Mouse (Mus musculus) midbrain, postnatal 0 days (tissue): Measurements from ENCODE around the gene Mboat7. TPM values are rescaled to one million over a fixed set of nuclear protein-coding genes. Genes with fewer than 3 reads are reported as not detected.
A peak's percentile ranks its signal among the peaks of the same experiment; 100 is the strongest.

ENCODE experiments used
- ATAC-seq: fragments of 200-750 bp; cut with Nextera tagmentation; 2 replicates; pipeline ENCODE4 v1.8.0; 2017; ENCODE audit warnings: moderate number of reproducible peaks, mild to moderate bottlenecking, moderate TSS enrichment, moderate library complexity; ENCODE audit not compliant: low FRiP score
- DNase-seq: peaks from one replicate; pipeline ENCODE4 v3.0.0-alpha.2; 2015; ENCODE audit warnings: low spot score
- H3K27ac ChIP-seq: fragments of 300-500 bp; sonication (generic); 2 replicates; pipeline ENCODE4 v1.5.1; 2014; ENCODE audit warnings: low read depth, mild to moderate bottlenecking, low read length, mixed read lengths
- H3K27me3 ChIP-seq: fragments of 300-500 bp; sonication (generic); 2 replicates; pipeline ENCODE4 v1.6.1; 2014; ENCODE audit warnings: low read length, control low read depth, mixed read lengths; ENCODE audit not compliant: insufficient read depth
- H3K36me3 ChIP-seq: fragments of 300-500 bp; sonication (generic); 2 replicates; pipeline ENCODE4 v1.6.1; 2014; ENCODE audit warnings: low read length, control low read depth, mixed read lengths; ENCODE audit not compliant: insufficient read depth
- H3K4me1 ChIP-seq: fragments of 300-500 bp; sonication (generic); 2 replicates; pipeline ENCODE4 v1.6.1; 2014; ENCODE audit warnings: mild to moderate bottlenecking, control low read depth, antibody characterized with exemption, low read length, mixed read lengths; ENCODE audit not compliant: insufficient read depth
- H3K4me2 ChIP-seq: fragments of 300-500 bp; sonication (generic); 2 replicates; pipeline ENCODE4 v1.6.1; 2014; ENCODE audit warnings: low read depth, mild to moderate bottlenecking, low read length, mixed read lengths; ENCODE audit not compliant: poor library complexity, severe bottlenecking
- H3K4me3 ChIP-seq: fragments of 300-500 bp; sonication (generic); 2 replicates; pipeline ENCODE4 v1.5.1; 2014; ENCODE audit warnings: low read depth, mild to moderate bottlenecking, low read length, moderate library complexity
- H3K9ac ChIP-seq: fragments of 300-500 bp; sonication (generic); replicated peaks from 2 replicates; pipeline ENCODE4 v1.6.1; 2014; ENCODE audit warnings: mild to moderate bottlenecking, low read length, moderate library complexity, mixed read lengths; ENCODE audit not compliant: poor library complexity, severe bottlenecking
- H3K9me3 ChIP-seq: fragments of 300-500 bp; sonication (generic); 2 replicates; pipeline ENCODE4 v1.6.1; 2016; ENCODE audit warnings: low read length, control low read depth
- CTCF ChIP-seq: IDR thresholded peaks from 2 replicates; pipeline ENCODE4 v1.5.1; 2016; ENCODE audit warnings: antibody characterized with exemption, mild to moderate bottlenecking
- WGBS: fragments of 180-500 bp; shearing (Covaris S2); extraction: QIAGEN DNeasy Blood & Tissue Kit; methylation state at CpG from one replicate; pipeline ENCODE4 v1.1.7; 2014; 5-methylcytosine and 5-hydroxymethylcytosine counted together
- microRNA-seq: library from miRNA; unstranded; fragments of <30 nt; microRNA quantifications from one replicate; pipeline ENCODE4, GENCODE M21; 2016; ENCODE audit warnings: borderline number of aligned reads
- polyA plus RNA-seq: library from polyadenylated mRNA; unstranded; fragments of >200 nt; fragmentation: Nextera tagmentation; extraction: Ambion mirVana; gene quantifications from 2 replicates; pipeline ENCODE4 v1.2.1, GENCODE M21; 2015
- total RNA-seq: library from RNA; depleted of rRNA; stranded (reverse); fragments of >200 nt; gene quantifications from 2 replicates; pipeline ENCODE4 v1.2.3, GENCODE M21; 2014; rRNA removed

Gene Mboat7
- total and polyA plus RNA-seq, 2 experiments from 2014 or later: 134 to 252 TPM

GRCm38 (mm10) chr7:3643412-3643811 is 49.9 kb downstream of the Mboat7 start:
- Histone ChIP-seq H3K4me3 (no peak overlapping the region), H3K9me3 (no peaks in the 10 kb centered on the region), H3K27ac (no peak overlapping the region), H3K4me2 (no peak overlapping the region), H3K9ac (no peak overlapping the region), H3K4me1 (peaks cover 13% of the 10 kb centered on the region), H3K36me3 (peaks cover 23% of the 10 kb centered on the region), H3K27me3 (no peaks in the 10 kb centered on the region)
- DNase-seq: no peak
- no peak for ATAC-seq
- WGBS: 76% methylated on average over 5 of the region's 5 CpGs
- no peak for TF ChIP-seq CTCF

GRCm38 (mm10) chr7:3630478-3630815 is 62.9 kb downstream of the Mboat7 start:
- DNase-seq (no peak), ATAC-seq (peak; percentile 6; the same call in 1 of the 2 replicates)
- Histone ChIP-seq H3K4me2 (peak overlapping the region; percentile 99), H3K27ac (no peak overlapping the region), H3K9me3 (no peaks in the 10 kb centered on the region), H3K4me1 (peaks cover 8% of the 10 kb centered on the region; the same call in 1 of the 2 replicates), H3K9ac (peak overlapping the region; percentile 48), H3K4me3 (peak overlapping the region; percentile 66), H3K36me3 (peaks cover 14% of the 10 kb centered on the region), H3K27me3 (no peaks in the 10 kb centered on the region)
- whole genome bisulfite sequencing: 57% methylated on average over 3 of the region's 3 CpGs
- TF ChIP-seq CTCF: no peak

GRCm38 (mm10) chr7:3629543-3630477 is 63.5 kb downstream of the Mboat7 start, which contains the start of the genes Tfpt and Prpf31:
Tfpt (minus strand) TSS chr7:3629929.
Prpf31 (plus strand) TSS chr7:3629985.
- WGBS: under 1% methylated on average over 47 of the region's 47 CpGs
- no peaks in the 10 kb centered on the region for H3K9me3 ChIP-seq
- peak within 1 kb of the TSS; percentile 92 for H3K27ac ChIP-seq
- DNase-seq (peak; percentile 97), ATAC-seq (peak; percentile 87)
- peak; percentile 1; the same call in 1 of the 2 replicates for TF ChIP-seq CTCF
- peaks cover 8% of the 10 kb centered on the region; the same call in 1 of the 2 replicates for H3K4me1 ChIP-seq
- peak within 1 kb of the TSS; percentile 79 for H3K9ac ChIP-seq
- H3K36me3 ChIP-seq: peaks cover 18% of the 10 kb centered on the region
- peak within 1 kb of the TSS; percentile 66 for H3K4me3 ChIP-seq
- H3K27me3 ChIP-seq: no peaks in the 10 kb centered on the region
- H3K4me2 ChIP-seq: peak within 1 kb of the TSS; percentile 99

DNA sequence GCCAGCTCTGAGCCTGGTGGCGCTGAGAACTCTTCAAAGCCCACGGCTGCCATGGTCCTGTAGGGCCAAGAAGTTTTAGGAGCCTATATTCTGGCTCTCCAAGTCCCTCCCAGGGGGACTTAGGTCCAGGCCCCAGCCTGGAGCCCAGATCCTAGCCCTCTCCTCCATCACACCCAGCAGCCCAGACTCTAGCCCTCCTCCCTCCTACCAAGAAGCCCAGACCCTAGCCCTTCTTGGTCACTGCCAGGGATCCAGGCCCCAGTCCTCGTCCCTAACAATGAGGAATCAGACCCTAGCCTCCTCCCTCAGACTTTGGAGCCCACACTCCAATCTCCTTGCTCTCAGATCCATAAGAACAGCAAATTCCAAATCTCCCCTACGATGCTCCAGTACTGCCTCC is 64.3 kb downstream of the Mboat7 start:
- Histone ChIP-seq H3K27me3 (no peaks in the 10 kb centered on the region), H3K27ac (peak overlapping the region; percentile 92), H3K36me3 (peaks cover 20% of the 10 kb centered on the region), H3K4me1 (peaks cover 8% of the 10 kb centered on the region; the same call in 1 of the 2 replicates), H3K4me3 (peak overlapping the region; percentile 66), H3K9me3 (no peaks in the 10 kb centered on the region), H3K9ac (peak overlapping the region; percentile 79), H3K4me2 (peak overlapping the region; percentile 99)
- WGBS: 45% methylated on average over 4 of the region's 4 CpGs
- DNase-seq (no peak), ATAC-seq (peak; percentile 17; the same call in 1 of the 2 replicates)
- no peak for TF ChIP-seq CTCF

Small RNA genes within 50 kb of the gene (microRNA-seq; reads per million reads assigned to microRNA genes)
- 4.0 reads per million, percentile 6 among the genes with 10 or more reads in this experiment for gene Mir3572

Other genes starting within 250 kb of the Mboat7 start
- not detected in 2 replicates for gene Tarm1, start 190.9 kb downstream of the Mboat7 start, total RNA-seq
- gene Tarm1, start 190.9 kb downstream of the Mboat7 start, polyA plus RNA-seq: not detected in 2 replicates
- 0.55 and 1.3 TPM in 2 replicates for gene Oscar, start 77.4 kb downstream of the Mboat7 start, total RNA-seq
- 0.63 and 0.77 TPM in 2 replicates for gene Oscar, start 77.4 kb downstream of the Mboat7 start, polyA plus RNA-seq
- gene Ndufa3, start 76.2 kb downstream of the Mboat7 start, total RNA-seq: 340 and 373 TPM in 2 replicates
- gene Ndufa3, start 76.2 kb downstream of the Mboat7 start, polyA plus RNA-seq: 556 and 624 TPM in 2 replicates
- gene Tfpt, start 63.6 kb downstream of the Mboat7 start, total RNA-seq: 19.7 and 30.7 TPM in 2 replicates
- gene Tfpt, start 63.6 kb downstream of the Mboat7 start, polyA plus RNA-seq: 33.5 and 35.6 TPM in 2 replicates
- 58.6 and 58.9 TPM in 2 replicates for gene Prpf31, start 63.5 kb downstream of the Mboat7 start, total RNA-seq
- gene Prpf31, start 63.5 kb downstream of the Mboat7 start, polyA plus RNA-seq: 66.0 and 73.8 TPM in 2 replicates
- gene Cnot3, start 48.3 kb downstream of the Mboat7 start, total RNA-seq: 15.1 and 23.3 TPM in 2 replicates
- gene Cnot3, start 48.3 kb downstream of the Mboat7 start, polyA plus RNA-seq: 27.1 and 32.6 TPM in 2 replicates
- gene Leng1, start 27.7 kb downstream of the Mboat7 start, total RNA-seq: 5.2 and 7.2 TPM in 2 replicates
- 11.2 and 12.1 TPM in 2 replicates for gene Leng1, start 27.7 kb downstream of the Mboat7 start, polyA plus RNA-seq
- 4.0 and 8.2 TPM in 2 replicates for gene Tmc4, start 16.0 kb downstream of the Mboat7 start, total RNA-seq
- gene Tmc4, start 16.0 kb downstream of the Mboat7 start, polyA plus RNA-seq: 3.7 and 4.2 TPM in 2 replicates
- gene Tsen34, start 660 bp downstream of the Mboat7 start, total RNA-seq: 329 and 396 TPM in 2 replicates
- 260 and 263 TPM in 2 replicates for gene Tsen34, start 660 bp downstream of the Mboat7 start, polyA plus RNA-seq
- 733 and 742 TPM in 2 replicates for gene Rps9, start 10.5 kb upstream of the Mboat7 start, total RNA-seq
- gene Rps9, start 10.5 kb upstream of the Mboat7 start, polyA plus RNA-seq: 638 and 663 TPM in 2 replicates
- gene Pirb, start 26.9 kb upstream of the Mboat7 start, total RNA-seq: 0.28 and 0.93 TPM in 2 replicates
- 0.38 and 0.49 TPM in 2 replicates for gene Pirb, start 26.9 kb upstream of the Mboat7 start, polyA plus RNA-seq
- gene Gm15448, start 132.2 kb upstream of the Mboat7 start, total RNA-seq: not detected in 2 replicates
- gene Gm15448, start 132.2 kb upstream of the Mboat7 start, polyA plus RNA-seq: not detected in 2 replicates
- not detected in 2 replicates for gene Pira2, start 151.5 kb upstream of the Mboat7 start, total RNA-seq
- gene Pira2, start 151.5 kb upstream of the Mboat7 start, polyA plus RNA-seq: not detected in 2 replicates
- 0.09 TPM in 1 of 2 replicates, not detected in the other for gene Gm14548, start 204.6 kb upstream of the Mboat7 start, total RNA-seq
- not detected in 2 replicates for gene Gm14548, start 204.6 kb upstream of the Mboat7 start, polyA plus RNA-seq
- 0.61 TPM in 1 of 2 replicates, not detected in the other for gene Lilra6, start 222.0 kb upstream of the Mboat7 start, total RNA-seq
- gene Lilra6, start 222.0 kb upstream of the Mboat7 start, polyA plus RNA-seq: not detected in 2 replicates